Mouse (Mus musculus) MEL (cell line): ENCODE measurements around the gene Lrrc32. TPM values are rescaled to one million over a fixed set of nuclear protein-coding genes. Genes with fewer than 3 reads are reported as not detected.

Experiments used
- DNase-seq: peaks from one replicate; pipeline ENCODE4 v3.0.0; 2011; ENCODE audit warnings: low read depth, low spot score
- H3K27ac ChIP-seq: 2 replicates; pipeline ENCODE4 v1.5.1; 2012; ENCODE audit warnings: low read depth, mild to moderate bottlenecking, control low read depth, low read length, moderate library complexity; ENCODE audit not compliant: control insufficient read depth
- H3K27me3 ChIP-seq, 2 experiments: fragments of 150-350 bp in 1 of 2; sonication (generic) in 1 of 2; 2 replicates each; pipeline ENCODE4 v1.6.1; 2012; ENCODE audit warnings: low read length in 2 of 2, mild to moderate bottlenecking in 2 of 2, improper control_type of control experiment in 1 of 2, moderate library complexity in 1 of 2; ENCODE audit not compliant: insufficient read depth in 2 of 2, control insufficient read depth in 1 of 2
- H3K36me3 ChIP-seq, 2 experiments: 2 replicates each; pipeline ENCODE4 v1.6.1; 2012 to 2014; ENCODE audit warnings: low read length in 2 of 2, improper control_type of control experiment in 1 of 2, inconsistent platforms in 1 of 2, mild to moderate bottlenecking in 1 of 2; ENCODE audit not compliant: insufficient read depth in 2 of 2, control insufficient read depth in 1 of 2
- H3K4me1 ChIP-seq, 2 experiments: fragments of 150-350 bp in 1 of 2; sonication (generic) in 1 of 2; 2 replicates each; pipeline ENCODE4 v1.6.1; 2012; ENCODE audit warnings: low read length in 2 of 2, improper control_type of control experiment in 1 of 2, mild to moderate bottlenecking in 1 of 2; ENCODE audit not compliant: insufficient read depth in 2 of 2, control insufficient read depth in 1 of 2
- H3K4me3 ChIP-seq, 2 experiments: fragments of 150-350 bp in 1 of 2; sonication (generic) in 1 of 2; 2 replicates each; pipeline ENCODE4 v1.5.1; 2012; ENCODE audit warnings: low read depth in 2 of 2, low read length in 2 of 2, mild to moderate bottlenecking in 2 of 2, moderate library complexity in 2 of 2, control low read depth in 1 of 2, improper control_type of control experiment in 1 of 2; ENCODE audit not compliant: control insufficient read depth in 1 of 2, insufficient read depth in 1 of 2
- H3K79me2 ChIP-seq: 2 replicates; pipeline ENCODE4 v1.6.1; 2012; ENCODE audit warnings: mild to moderate bottlenecking, low read length, moderate library complexity; ENCODE audit not compliant: control insufficient read depth, poor library complexity, insufficient read depth
- H3K9ac ChIP-seq: 2 replicates; pipeline ENCODE4 v1.6.1; 2012; ENCODE audit warnings: low read depth, mild to moderate bottlenecking, control low read depth, low read length, moderate library complexity; ENCODE audit not compliant: control insufficient read depth, poor library complexity, severe bottlenecking
- H3K9me3 ChIP-seq: fragments of 150-350 bp; sonication (generic); replicated peaks from 2 replicates; pipeline ENCODE4 v1.6.1; 2012; ENCODE audit warnings: mild to moderate bottlenecking, low read length, improper control_type of control experiment, moderate library complexity; ENCODE audit not compliant: insufficient read depth
- ELF1 ChIP-seq: IDR thresholded peaks from 2 replicates; pipeline ENCODE4 v1.6.1; 2014; ENCODE audit warnings: low read depth, mild to moderate bottlenecking, inconsistent platforms, low read length, improper control_type of control experiment, moderate library complexity
- MAZ ChIP-seq: IDR thresholded peaks from 2 replicates; pipeline ENCODE4 v1.6.1; 2012; ENCODE audit warnings: low read depth, mild to moderate bottlenecking, inconsistent platforms, low read length, improper control_type of control experiment
- NRF1 ChIP-seq: IDR thresholded peaks from 2 replicates; pipeline ENCODE4 v1.6.1; 2014; ENCODE audit warnings: low read depth, mild to moderate bottlenecking, inconsistent platforms, low read length, improper control_type of control experiment, moderate library complexity; ENCODE audit not compliant: poor library complexity, insufficient read depth, severe bottlenecking
- SMC3 ChIP-seq: IDR thresholded peaks from 2 replicates; pipeline ENCODE4 v1.6.1; 2011; ENCODE audit warnings: low read depth, low read length, improper control_type of control experiment
- polyA plus RNA-seq, 2 experiments: library from polyadenylated mRNA; stranded (reverse) in 1 of 2; unstranded in 1 of 2; fragments of >175 nt in 1 of 2; fragments of >200 nt in 1 of 2; gene quantifications; 2 replicates each; pipeline versions ENCODE4 v1.2.1 to v1.2.4; 2012; ENCODE audit warnings: low replicate concordance in 2 of 2, low read depth in 1 of 2; ENCODE audit not compliant: insufficient read length in 2 of 2, insufficient read depth in 1 of 2, missing spikeins in 1 of 2
- total RNA-seq: library from RNA; depleted of rRNA; stranded (reverse); fragments of 300-350 nt; gene quantifications from 2 replicates; pipeline ENCODE4 v1.2.3, GENCODE M21; 2012; rRNA removed

The Lrrc32 gene
- total and polyA plus RNA-seq, 3 experiments: not detected

- H3K27ac ChIP-seq: no peak overlapping the region
- no peak overlapping the region for H3K4me3 ChIP-seq
- no peaks in the 10 kb centered on the region for H3K9me3 ChIP-seq
- TF ChIP-seq MAZ: no peak
- TF ChIP-seq ELF1: no peak
- H3K27me3 ChIP-seq: peaks cover 2 to 6% of the 10 kb centered on the region in 2 experiments
- no peak overlapping the region for H3K9ac ChIP-seq
- no peaks in the 10 kb centered on the region for H3K36me3 ChIP-seq
- H3K79me2 ChIP-seq: no peaks in the 10 kb centered on the region
- no peak for DNase-seq
- H3K4me1 ChIP-seq: no peaks in the 10 kb centered on the region
Measured at GRCm38 (mm10) chr7:98550596-98550995, 61.5 kb downstream of the Lrrc32 start.

GRCm38 (mm10) chr7:98551041-98551440 is 62.0 kb downstream of the Lrrc32 start:
- no peak for TF ChIP-seq SMC3
- TF ChIP-seq NRF1: no peak
- DNase-seq: no peak
- H3K4me3 ChIP-seq: no peak overlapping the region
- H3K27ac ChIP-seq: no peak overlapping the region
- H3K4me1 ChIP-seq: no peaks in the 10 kb centered on the region
- no peaks in the 10 kb centered on the region for H3K9me3 ChIP-seq
- no peaks in the 10 kb centered on the region for H3K79me2 ChIP-seq
- H3K36me3 ChIP-seq: no peaks in the 10 kb centered on the region
- H3K9ac ChIP-seq: no peak overlapping the region
- peaks cover 2 to 8% of the 10 kb centered on the region in 2 experiments for H3K27me3 ChIP-seq

Other genes starting within 250 kb of the Lrrc32 start
- gene Acer3, start 168.1 kb upstream of the Lrrc32 start, total RNA-seq: 41.7 and 44.3 TPM in 2 replicates
- 10 to 100 TPM in 1 of 2 experiments, not detected in 1; 17.2 TPM for gene Acer3, start 168.1 kb upstream of the Lrrc32 start, polyA plus RNA-seq
- gene Tsku, start 128.0 kb upstream of the Lrrc32 start, total RNA-seq: 0.12 and 0.16 TPM in 2 replicates
- under 1 TPM in 1 of 2 experiments, not detected in 1; 0.99 TPM for gene Tsku, start 128.0 kb upstream of the Lrrc32 start, polyA plus RNA-seq
- gene Gucy2d, start 48.9 kb upstream of the Lrrc32 start, total RNA-seq: not detected in 2 replicates
- gene Gucy2d, start 48.9 kb upstream of the Lrrc32 start, polyA plus RNA-seq: not detected
- gene Emsy, start 167.5 kb downstream of the Lrrc32 start, total RNA-seq: 10.2 and 10.9 TPM in 2 replicates
- gene Emsy, start 167.5 kb downstream of the Lrrc32 start, polyA plus RNA-seq: 10 to 100 TPM in 1 of 2 experiments, not detected in 1; 24.1 TPM
- gene Thap12, start 213.8 kb downstream of the Lrrc32 start, total RNA-seq: 45.0 and 52.7 TPM in 2 replicates
- gene Thap12, start 213.8 kb downstream of the Lrrc32 start, polyA plus RNA-seq: 100 to 1,000 TPM in 1 of 2 experiments, 10 to 100 TPM in 1; 47.7 to 140 TPM